Mouse (Mus musculus) thymus, postnatal 4 days (tissue): ENCODE measurements around the gene Zbtb8os.

Experiments used
- DNase-seq: peaks from one replicate; pipeline ENCODE4 v3.0.0; 2021

Zbtb8os gene

DNA sequence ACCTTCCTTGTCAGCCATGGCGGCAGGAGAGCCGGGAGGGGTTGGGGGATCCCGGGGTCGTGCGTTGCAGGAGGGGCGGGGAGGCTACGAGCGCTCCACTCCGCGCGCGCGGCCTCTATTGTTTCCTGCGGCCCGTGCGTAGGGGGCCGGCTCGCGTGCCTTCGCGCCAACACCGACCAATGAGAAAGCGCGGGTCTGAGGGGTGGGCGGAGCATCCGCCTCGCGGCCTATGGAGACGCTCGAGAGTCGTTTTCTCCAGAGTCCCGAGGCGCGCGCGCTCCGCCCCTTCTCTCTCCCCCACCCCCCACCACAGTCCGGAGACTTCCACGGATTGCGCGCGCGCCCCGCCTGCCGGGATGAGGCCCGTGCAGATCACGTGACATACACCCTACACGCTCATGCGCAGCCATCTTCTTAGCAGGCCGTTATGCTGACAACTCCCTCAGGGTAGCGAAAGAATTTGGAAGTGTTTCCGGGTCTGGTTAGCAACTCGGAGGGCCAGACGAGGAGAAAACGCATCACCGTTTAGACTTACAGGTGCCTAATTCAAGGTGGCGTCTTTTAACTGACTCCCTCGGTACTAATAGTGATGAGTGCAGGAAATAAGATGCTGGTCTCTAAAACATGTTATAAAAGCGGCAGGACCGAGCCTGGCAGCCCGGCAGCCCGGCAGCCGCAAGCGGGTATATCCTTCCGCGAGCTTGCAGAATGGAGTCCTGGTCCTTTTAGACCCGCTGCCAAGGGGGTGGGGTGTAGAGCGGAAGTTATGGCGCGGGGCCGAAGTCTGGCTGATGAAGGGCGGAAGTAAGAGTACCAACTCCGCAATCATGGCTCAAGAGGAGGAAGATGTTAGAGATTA lies at the start of gene Zbtb8os, which contains the start of gene Rbbp4:
TSS of gene Zbtb8os (plus strand) at position 480 of the 859 bp plus-strand sequence.
TSS of gene Rbbp4 (minus strand) at position 155 of the 859 bp plus-strand sequence.
- DNase-seq: peak; percentile 98

DNA sequence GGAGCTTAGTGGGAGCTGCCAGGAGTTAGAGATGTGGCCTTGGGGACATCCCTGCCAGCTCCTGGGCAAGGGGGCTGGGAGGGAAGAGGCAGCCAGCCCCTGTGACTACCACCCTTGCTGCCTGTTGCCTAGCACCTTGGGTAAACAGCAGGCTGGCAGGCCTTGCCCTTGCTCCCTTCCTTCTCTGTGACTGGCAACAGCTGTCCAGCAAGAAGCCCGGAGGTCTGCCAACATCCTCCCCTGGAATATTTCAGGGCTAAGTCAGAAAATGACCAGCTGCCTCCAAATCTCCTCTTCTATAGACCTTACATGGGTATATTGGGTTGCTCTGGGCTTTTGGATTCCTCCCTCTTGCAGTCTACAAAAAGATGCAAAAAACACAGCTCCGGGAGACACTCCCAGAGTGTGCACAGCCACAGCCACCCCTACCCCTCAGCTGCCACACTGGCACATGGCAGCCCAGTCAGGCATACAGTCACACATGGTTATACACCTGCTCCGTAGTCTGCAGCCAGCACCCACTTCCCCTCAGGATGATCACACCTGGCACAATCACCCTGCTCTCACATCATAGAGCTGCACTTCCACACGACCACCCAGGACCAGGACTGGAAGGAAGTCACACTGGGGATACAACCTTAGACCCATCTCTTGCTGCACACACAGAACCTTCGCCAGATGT lies 49.4 kb upstream of the Zbtb8os start:
- no peak for DNase-seq

DNA sequence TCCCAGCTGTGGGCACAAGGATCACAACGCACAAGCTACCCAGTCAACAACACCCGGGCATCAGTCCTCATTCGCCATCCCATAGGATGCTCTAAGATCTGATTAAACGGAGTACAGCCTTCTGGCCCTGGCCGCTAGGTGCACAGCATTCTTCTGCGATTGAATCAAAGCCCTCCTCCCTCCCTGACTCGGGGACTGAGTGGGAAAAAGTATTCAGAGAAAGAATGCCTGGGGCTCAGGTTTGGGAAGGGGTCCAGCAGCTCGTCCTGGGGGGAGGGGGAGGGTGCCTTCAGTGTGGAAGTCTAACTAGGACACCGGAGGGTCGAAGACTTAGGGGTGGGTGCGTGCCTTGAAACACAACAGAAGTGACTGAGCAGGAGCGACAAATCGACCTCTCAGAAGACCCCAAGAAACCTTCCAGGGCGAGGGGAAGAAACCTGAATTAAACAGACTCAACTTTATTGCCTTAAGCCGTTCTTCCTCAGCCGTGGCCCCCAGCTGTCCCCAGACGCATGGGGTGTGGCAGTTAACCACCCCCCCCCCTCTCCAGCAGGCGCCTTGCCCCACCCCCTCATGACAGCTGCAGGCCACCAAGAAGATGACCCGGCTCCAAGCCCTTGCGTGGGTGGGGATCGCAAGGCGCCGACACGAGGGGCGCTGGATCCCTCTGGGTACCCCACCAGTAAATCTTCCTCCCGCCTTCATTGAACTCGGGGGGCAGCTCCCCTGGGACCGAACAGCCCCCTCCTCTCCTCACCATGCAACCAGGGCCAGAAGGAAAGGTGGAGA lies 48.6 kb upstream of the Zbtb8os start:
- DNase-seq: no peak

DNA sequence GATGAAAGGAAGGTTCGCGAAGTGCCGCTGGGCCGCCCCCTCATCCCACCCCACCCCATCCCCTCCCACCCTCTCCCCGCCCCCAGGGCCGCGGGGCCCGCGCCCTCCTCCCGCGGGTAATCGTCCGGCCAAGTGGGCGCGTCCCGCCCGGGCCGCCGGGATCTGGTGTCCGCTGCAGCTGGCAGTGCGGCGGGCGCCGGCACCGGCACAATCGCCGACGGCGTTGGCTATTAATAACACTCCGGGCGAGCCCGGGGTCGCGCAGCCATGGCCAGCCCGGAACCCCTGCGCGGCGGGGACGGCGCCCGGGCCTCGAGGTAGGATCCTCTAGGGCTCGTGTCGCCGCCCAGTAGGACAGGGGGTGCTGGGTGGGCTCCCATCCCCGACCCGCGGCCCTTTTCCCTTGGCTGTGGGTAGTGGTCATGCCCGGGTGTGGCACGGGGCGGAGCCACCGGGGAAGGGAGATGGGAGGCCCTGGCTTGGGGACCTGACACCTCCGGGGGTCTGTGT lies 48.0 kb upstream of the Zbtb8os start, which contains the start of gene Sync:
TSS of gene Sync (plus strand) at position 146 of the 510 bp plus-strand sequence.
- peak; percentile 24 for DNase-seq

DNA sequence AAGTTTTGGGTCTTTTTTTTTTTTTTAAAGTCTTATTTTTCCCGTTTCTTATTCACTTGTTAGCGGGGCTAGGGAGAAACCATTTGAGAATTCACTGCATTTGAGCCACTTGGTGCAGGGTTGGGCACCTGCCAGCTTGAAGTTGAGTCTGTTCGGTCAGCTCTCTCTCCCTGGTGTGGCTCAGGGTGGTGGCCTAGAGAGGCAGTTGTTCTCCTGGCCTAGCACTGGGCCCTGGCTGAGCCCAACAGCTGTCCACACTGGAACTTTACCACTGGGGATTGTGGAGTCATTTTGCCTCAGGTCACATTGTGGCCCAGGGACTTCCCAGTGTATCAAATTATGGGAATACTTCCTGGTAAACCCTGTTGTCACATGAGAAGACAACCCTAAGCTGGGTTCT lies 47.4 kb upstream of the Zbtb8os start:
- no peak for DNase-seq

DNA sequence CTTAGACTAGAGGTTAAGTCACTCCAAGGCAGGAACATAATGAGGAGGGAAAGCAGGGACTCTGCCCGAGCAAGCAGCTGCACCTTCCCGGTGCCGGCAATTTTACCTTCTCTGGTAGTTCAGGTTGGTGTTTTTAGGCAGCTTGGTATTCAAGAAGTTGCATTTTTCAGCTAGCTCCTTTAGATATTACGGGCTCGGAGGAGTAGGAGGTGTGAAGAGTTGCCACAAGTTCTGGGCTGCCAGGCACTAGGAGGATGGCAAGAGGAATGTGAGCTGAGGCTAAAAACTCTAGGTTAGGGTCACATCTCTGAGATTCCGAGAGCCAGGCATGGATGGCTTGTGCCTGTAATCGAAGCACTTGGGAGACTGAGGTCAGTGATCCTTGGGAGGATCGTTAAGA lies 45.8 kb upstream of the Zbtb8os start:
- DNase-seq: no peak

DNA sequence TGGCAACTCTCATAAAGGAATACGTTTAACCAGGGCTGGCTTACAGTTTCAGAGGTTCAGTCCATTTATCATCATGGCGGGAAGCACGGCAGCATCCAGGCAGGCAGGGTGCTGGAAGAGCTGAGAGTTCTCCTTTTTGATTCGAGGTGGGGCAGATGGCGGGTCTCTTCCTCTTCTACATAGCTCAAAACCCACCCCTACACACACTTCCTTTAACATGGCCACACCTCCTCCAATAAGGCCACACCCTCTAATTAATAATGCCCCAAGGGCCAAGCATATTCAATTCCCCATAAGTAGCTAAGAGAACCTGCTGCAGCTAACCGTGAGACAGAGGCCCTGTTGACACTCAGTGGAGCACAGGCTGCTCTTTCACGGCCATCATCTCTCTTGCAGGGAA lies 42.7 kb upstream of the Zbtb8os start:
- no peak for DNase-seq

DNA sequence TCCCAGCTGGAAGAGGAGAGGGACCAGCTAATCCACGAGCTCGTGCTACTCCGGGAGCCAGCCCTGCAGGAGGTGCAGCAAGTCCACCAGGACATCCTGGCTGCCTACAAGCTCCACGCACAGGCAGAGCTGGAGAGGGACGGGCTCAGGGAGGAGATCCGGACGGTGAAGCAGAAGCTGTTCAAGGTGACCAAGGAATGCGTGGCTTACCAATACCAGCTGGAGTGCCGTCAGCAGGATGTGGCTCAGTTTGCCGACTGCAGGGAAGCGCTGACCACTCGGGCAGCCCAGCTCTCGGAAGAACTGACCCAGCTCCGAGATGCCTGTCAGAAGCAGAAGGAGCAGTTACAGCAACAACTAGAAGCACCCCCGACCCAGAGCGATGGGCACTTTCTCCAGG lies 41.8 kb upstream of the Zbtb8os start:
- DNase-seq: no peak

DNA sequence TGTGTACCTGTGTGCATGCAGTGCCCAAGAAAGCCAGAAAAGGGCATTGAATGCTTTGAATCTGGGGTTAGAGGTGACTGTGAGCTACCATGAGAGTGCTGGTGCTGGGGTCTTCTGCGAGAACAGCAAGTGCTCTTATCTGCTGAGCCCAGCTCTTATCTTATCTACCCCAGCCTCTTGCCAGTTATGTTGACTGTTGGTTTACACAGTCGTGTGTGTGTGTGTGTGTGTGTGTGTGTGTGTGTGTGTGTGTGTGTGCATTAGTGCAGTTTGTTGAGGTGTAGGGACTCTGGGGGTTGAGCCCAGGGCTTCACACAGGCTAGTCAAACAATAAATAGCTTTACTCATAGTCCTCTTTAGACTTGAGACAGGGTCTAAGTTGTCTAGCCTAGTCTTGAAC lies 40.3 kb upstream of the Zbtb8os start:
- DNase-seq: no peak

DNA sequence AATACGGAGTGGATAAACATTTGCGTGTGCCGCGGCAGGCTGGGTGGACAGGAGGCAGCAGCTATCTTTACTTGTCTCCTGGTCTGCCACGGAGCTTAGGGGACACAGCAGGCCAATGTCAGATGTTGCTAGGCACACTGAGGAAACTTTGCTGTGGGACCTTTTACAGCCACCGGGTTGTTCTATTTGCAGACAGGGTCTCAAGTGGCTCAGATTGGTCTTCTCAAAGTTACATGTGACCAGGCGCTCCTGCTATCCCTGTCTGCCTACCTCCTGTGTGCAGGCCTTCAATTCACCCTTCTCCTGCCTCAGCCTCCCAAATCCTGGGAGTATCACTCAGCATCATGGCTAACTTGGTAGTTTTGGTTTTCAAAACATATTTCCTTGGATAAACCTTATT lies 39.4 kb upstream of the Zbtb8os start:
- no peak for DNase-seq

DNA sequence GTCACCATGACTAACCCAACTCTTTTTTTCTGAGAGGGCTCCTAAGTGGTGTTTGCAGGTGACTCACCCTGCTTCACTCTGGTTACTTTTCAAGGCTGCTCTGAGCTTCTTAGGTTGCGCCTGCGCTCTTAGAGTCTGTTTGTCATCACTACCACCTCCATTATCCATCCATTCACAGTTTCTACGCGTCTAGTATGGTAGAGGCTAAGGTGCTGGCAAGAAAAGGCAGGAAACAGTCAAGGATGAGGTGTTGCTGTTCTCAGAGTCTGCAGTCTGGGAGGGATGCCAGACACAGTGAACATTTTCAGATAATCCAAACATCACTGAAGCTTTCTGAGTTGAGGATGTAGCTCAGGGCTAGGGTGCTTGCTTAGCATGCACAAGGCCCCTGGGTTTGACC lies 37.8 kb upstream of the Zbtb8os start:
- DNase-seq: no peak

DNA sequence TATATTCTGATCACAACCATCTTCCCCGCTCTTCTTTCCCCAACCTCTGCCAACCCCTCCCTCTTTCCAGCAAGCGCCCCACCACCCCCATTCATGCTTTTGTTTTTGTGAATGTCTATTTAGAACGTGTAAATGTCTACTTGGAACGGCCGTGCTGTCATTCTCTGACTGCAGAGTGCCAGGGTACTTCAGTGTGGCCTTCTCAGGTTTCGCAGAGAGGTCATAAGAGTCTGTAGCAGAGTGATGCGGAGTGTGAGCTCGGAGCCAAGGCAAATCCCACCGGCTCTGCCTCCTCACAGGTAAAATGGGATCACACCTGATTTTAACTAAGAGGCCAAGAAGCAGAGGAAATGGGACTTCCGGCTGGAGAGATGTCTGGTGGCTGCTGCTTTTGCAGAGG lies 36.4 kb upstream of the Zbtb8os start:
- no peak for DNase-seq

DNA sequence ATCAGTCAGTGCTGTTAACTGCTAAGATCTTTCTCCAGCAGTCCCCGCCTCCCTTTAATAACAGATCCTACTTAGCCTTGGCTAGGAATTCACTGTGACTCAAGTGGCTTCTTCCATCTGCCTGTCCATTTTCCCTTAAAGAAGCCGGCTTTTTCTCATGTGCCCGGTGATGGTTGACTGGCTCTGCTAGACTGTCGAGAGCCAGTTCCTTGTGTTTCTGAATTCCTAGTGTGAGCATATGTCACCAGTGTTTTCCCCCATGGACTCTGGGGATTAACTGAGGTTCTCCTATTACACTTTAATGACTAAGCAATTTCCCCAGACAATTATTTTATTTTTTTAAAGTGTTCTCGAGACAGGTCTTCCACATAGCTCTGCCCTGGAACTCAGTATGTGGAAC lies 32.1 kb upstream of the Zbtb8os start:
- DNase-seq: no peak

DNA sequence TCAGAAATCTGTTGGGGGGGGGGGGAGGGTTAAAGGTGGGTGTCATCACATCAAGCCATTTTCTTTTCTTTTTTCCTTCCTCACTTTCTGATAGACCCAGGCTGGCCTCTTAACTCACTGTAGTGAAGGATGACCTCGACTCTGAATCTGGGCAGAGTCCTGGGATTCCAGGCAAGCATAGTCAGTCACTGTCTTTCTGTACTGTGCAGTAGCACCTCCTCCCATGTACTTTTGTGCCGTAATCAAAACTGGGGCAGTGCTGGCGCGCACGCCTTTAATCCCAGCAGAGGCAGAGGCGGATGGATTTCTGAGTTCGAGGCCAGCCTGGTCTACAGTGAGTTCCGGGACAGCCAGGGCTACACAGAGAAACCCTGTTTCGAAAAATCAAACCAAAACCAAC lies 31.7 kb upstream of the Zbtb8os start:
- DNase-seq: no peak

DNA sequence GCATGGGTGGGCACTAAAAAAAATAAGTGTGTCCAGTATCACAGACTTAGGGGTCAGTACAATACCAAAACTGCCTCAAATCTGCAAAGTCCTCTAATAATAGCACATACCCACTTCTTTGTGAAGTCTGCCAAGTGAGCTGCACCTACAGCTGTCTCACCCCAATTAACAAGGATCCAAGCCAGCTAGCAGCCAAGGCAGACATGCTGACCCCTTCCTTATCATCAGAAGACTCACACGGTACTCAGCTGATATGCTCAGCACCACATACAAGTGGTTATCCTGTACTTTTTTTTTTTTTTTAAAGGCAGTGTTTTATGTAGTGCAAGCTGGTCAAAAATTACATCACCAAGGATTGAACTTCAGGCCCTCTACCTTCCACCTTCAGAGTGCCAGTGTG lies 31.2 kb upstream of the Zbtb8os start:
- DNase-seq: no peak

DNA sequence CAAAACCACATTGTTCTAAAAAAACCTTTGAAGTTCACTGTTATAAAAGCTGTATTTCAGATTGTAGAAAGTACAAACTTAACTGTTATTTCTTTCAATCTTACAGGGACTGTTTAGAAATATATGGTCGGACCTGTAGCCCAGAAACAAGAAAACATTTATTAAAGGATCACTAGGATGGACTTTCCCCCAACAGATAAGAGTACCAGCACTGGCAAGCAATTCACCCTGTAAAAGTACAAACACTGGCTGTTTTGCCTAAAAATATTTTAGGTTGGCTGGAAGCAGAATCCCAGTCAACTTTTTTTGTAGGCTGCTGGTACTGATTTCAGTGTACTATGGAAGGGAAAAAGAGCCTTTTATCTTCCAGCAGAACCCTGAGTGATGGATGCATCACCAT lies 27.6 kb upstream of the Zbtb8os start:
- no peak for DNase-seq

DNA sequence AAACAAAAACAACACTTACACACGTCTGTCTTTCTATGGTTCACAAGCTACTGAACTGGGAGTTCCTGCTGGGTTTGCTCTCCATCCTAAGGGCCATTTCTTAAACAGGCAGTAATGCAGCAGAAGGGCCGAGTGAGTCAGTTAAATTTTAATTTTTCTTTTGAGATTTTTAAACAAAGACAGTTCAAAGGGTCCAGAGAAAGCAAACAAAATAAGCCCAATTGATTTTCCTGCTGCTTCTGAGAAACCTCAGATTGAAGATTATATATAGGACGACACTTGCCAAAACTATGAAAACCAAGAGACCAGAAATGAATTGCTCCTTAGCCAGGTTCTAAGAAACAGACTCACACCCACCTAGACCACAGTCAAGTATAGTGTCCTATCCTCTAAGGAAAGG lies 21.6 kb upstream of the Zbtb8os start:
- no peak for DNase-seq

DNA sequence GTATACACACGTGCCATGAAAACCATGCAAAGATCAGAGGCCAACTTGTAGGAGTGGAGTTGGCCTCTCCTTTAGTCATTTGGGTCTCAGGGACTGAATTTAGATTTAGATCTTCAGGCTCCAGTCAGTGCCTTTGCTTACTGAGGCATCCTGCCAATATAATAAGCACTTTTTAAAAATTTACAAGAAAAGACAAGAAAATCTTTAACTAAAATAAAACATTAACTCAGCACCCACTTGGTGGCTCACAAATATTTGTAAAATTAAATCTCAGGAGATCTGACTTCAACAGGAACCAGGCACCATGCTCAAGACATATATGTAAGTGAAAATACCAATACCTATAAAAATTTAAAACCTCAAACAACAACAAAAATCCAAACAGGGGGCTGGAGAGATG lies 14.6 kb upstream of the Zbtb8os start:
- DNase-seq: no peak

DNA sequence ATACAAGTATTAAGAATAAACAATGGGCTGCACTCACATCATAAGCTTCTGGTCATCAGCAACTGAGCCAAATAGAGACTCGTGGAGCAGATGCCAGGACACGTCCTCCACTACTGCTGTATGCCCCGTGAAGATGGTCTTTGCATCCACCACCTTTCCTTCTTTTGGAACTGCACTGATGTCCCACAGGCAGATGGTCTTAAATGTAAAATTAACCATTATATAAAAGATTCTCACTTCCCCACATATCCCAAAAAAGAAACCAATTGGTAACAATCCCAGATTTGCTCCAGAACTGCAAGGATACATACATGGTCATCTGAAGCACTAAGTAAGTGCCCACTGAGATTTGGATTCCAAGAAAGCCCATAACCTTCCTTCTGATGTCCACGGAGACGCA lies 13.5 kb upstream of the Zbtb8os start:
- no peak for DNase-seq

DNA sequence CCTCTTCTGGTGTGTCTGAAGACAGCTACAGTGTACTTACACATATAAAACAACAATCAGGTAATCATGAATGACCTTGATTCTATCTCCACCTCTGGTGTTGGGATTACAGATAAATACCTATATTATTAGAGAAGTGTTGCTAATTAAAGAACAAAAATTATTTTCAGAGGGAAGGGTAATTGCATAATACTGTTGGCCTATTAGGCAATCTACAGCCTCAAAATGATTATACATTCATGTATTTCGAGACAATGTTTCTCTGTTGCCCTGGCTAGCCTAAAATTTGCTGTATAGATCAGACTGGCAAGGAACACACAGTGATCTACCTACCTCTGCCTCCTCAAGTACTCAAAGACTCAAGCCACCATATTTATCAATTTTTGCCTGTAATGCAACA lies 12.0 kb upstream of the Zbtb8os start:
- no peak for DNase-seq

DNA sequence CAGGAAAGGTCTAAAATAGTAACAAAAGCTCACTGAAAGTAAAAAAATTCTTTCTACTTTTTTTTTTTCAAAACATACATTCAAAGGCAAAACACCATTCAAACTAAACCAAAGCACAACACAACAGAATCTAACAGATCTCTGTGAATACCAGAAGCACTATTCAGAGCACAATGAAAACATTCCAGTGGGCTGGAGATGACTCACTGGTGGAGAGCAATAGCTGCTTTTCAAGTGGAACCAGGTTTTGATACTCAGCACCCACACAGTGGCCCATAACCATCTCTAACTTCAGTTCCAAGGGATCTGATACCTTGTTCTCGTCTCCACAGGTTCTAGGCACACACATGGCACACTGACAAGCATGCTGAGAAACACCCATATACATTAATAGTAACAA lies 10.7 kb upstream of the Zbtb8os start:
- no peak for DNase-seq

DNA sequence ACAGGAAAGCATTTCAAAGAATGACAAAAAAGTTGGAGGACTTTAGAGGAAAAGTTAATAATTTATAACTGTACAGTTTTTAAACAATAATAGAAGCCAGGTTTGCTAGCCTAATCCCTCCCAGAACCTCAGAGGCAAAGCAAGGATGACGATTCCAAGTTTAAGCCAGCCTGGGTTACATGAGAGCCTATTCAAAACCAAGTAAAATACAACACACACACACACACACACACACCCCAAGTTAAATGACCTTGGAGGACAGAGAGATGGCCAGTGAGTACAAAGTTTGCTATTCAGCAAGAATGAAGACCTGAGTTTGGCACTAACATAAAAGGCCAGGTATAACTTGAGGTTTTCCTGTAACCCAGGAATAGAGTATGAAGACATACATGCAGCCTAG lies 9.3 kb upstream of the Zbtb8os start:
- DNase-seq: no peak

DNA sequence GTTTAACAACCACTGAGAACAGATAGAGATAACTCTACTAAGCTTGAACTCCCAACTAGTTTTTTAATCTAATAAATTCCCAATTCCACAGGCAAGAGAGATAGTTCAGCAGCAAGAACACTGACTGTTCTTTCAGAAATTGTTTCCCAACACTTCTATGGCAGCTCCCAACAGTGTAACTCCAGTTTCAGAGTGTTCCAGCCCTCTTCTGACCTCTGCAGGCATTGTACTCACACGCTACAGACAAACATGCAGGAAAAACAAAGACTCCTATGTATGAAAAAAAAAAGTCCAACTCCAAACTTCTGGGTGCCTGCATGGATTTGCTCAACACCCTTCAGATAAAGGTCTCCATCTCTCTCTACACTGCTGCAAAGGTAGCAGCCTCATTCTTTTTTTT lies 2.6 kb upstream of the Zbtb8os start:
- no peak for DNase-seq
